Mouse (Mus musculus) kidney, adult 2 months (tissue): Measurements from ENCODE around the gene Lfng. TPM values are rescaled to one million over a fixed set of nuclear protein-coding genes. Genes with fewer than 3 reads are reported as not detected.

Experiments
- DNase-seq: peaks from one replicate; pipeline ENCODE4 v3.0.0; 2021
- H3K27ac ChIP-seq: fragments of 200-500 bp; 2 replicates; pipeline ENCODE4 v1.5.1; 2012; ENCODE audit warnings: low read depth, low read length, control low read depth, inconsistent platforms; ENCODE audit not compliant: insufficient read depth
- H3K27me3 ChIP-seq: fragments of 200-500 bp; replicated peaks from 2 replicates; pipeline ENCODE4 v1.6.1; 2012; ENCODE audit warnings: mild to moderate bottlenecking, moderate library complexity, low read length, inconsistent platforms; ENCODE audit not compliant: control insufficient read depth, insufficient read depth
- H3K36me3 ChIP-seq: fragments of 200-500 bp; 2 replicates; pipeline ENCODE4 v1.6.1; 2012; ENCODE audit warnings: mild to moderate bottlenecking, moderate library complexity, low read length, inconsistent platforms; ENCODE audit not compliant: control insufficient read depth, insufficient read depth
- H3K4me1 ChIP-seq: fragments of 200-500 bp; 2 replicates; pipeline ENCODE4 v1.6.1; 2011; ENCODE audit warnings: low read length; ENCODE audit not compliant: control insufficient read depth, insufficient read depth
- H3K4me3 ChIP-seq: fragments of 200-500 bp; 2 replicates; pipeline ENCODE4 v1.5.1; 2011; ENCODE audit warnings: mild to moderate bottlenecking, low read depth, low read length, control low read depth; ENCODE audit not compliant: insufficient read depth
- CTCF ChIP-seq: fragments of 200-500 bp; conservative IDR thresholded peaks from 2 replicates; pipeline ENCODE4 v1.5.1; 2011; ENCODE audit warnings: low read depth, mild to moderate bottlenecking, control low read depth, low read length, moderate library complexity, mixed read lengths; ENCODE audit not compliant: insufficient read depth, insufficient read length
- POLR2A ChIP-seq: fragments of 200-500 bp; IDR thresholded peaks from one replicate; pipeline ENCODE4 v1.6.1; 2011; ENCODE audit warnings: low read depth, low read length, control low read depth
- WGBS: fragments of 180-500 bp; shearing (Covaris S2); methylation state at CpG from one replicate; pipeline ENCODE4 v1.1.7; 2018; 5-methylcytosine and 5-hydroxymethylcytosine counted together
- polyA plus RNA-seq: library from polyadenylated mRNA; depleted of rRNA; stranded (reverse); fragments of >200 nt; gene quantifications from 2 replicates; pipeline ENCODE4 v1.2.3, GENCODE M21; 2012

Gene Lfng
- polyA plus RNA-seq, 1 experiment, result 43.3 TPM

GRCm38 (mm10) chr5:140624238-140624637 lies 17.1 kb downstream of the Lfng start:
- Histone ChIP-seq H3K4me1 (no peaks in the 10 kb centered on the region), H3K36me3 (peaks cover 3% of the 10 kb centered on the region; the same call in 1 of the 2 replicates), H3K27ac (no peak overlapping the region), H3K4me3 (no peak overlapping the region), H3K27me3 (no peaks in the 10 kb centered on the region)
- no peak for DNase-seq
- TF ChIP-seq POLR2A (no peak), CTCF (no peak)
- WGBS, result 77% methylated on average over 5 of the region's 5 CpGs

DNA sequence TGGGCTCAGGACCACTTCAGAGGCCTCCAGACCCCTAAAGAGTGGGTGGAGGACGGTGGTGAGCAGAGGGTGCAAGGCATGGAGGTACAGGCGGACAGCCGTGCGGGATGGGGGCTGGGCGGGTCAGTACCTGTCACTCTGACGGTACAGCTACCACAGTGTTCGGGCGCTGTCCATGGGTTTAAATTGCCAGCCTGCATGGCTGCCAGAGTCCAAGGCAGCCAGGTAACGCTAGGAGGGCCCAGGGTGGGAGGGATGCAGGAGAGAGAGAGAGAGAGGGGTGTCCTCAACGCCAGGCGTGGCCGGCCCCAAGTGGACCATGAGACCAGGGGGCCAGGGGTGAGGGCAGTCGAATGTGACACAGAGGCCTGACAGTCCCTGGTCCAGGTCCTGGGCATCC lies 17.8 kb downstream of the Lfng start:
- H3K4me1 ChIP-seq, result no peaks in the 10 kb centered on the region
- H3K27me3 ChIP-seq, result no peaks in the 10 kb centered on the region
- WGBS, result 89% methylated on average over 13 of the region's 13 CpGs
- peaks cover 3% of the 10 kb centered on the region; the same call in 1 of the 2 replicates for H3K36me3 ChIP-seq
- no peak overlapping the region for H3K4me3 ChIP-seq
- H3K27ac ChIP-seq, result no peak overlapping the region
- no peak for DNase-seq
- TF ChIP-seq CTCF (no peak), POLR2A (no peak)

GRCm38 (mm10) chr5:140627580-140627979 lies 20.5 kb downstream of the Lfng start:
- no peak for DNase-seq
- no peak overlapping the region for H3K4me3 ChIP-seq
- H3K36me3 ChIP-seq, result peaks cover 3% of the 10 kb centered on the region; the same call in 1 of the 2 replicates
- no peaks in the 10 kb centered on the region for H3K4me1 ChIP-seq
- H3K27ac ChIP-seq, result no peak overlapping the region
- no peaks in the 10 kb centered on the region for H3K27me3 ChIP-seq
- no peak for TF ChIP-seq POLR2A
- 0 out of 2 replicates have a peak, but pooled peaks have one; percentile 7 for TF ChIP-seq CTCF
- WGBS, result 96% methylated on average over 5 of the region's 5 CpGs

GRCm38 (mm10) chr5:140628995-140629394 lies 21.9 kb downstream of the Lfng start:
- Histone ChIP-seq H3K4me1 (no peaks in the 10 kb centered on the region), H3K27me3 (no peaks in the 10 kb centered on the region), H3K36me3 (peaks cover 3% of the 10 kb centered on the region; the same call in 1 of the 2 replicates), H3K27ac (no peak overlapping the region), H3K4me3 (no peak overlapping the region)
- DNase-seq, result no peak
- WGBS, result 95% methylated on average over 9 of the region's 9 CpGs
- TF ChIP-seq POLR2A (no peak), CTCF (peak; percentile 67)

DNA sequence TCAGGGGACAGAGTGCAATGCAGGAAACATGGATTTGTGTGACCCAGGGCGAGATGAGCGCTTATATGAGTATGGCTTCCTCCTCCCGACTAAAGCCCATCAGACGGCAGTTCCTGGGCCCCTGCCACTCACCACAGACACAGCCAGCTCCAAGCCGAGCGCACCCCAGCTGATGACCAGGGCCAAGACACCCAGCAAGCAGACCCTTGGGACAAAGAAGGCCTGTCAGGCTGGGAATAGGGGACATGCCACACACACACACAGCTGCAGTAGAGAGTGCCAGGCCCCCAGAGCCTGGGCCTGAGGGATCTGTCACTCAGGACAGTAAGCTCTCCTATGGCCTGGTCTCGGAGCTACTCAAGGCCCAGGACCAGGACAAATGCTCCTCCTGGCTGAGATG lies 26.3 kb downstream of the Lfng start:
- WGBS, result 77% methylated on average over 7 of the region's 7 CpGs
- Histone ChIP-seq H3K36me3 (no peaks in the 10 kb centered on the region; the same call in 1 of the 2 replicates), H3K4me1 (no peaks in the 10 kb centered on the region), H3K27ac (no peak overlapping the region), H3K27me3 (no peaks in the 10 kb centered on the region), H3K4me3 (no peak overlapping the region)
- TF ChIP-seq CTCF, result no peak
- TF ChIP-seq POLR2A, result no peak
- no peak for DNase-seq

DNA sequence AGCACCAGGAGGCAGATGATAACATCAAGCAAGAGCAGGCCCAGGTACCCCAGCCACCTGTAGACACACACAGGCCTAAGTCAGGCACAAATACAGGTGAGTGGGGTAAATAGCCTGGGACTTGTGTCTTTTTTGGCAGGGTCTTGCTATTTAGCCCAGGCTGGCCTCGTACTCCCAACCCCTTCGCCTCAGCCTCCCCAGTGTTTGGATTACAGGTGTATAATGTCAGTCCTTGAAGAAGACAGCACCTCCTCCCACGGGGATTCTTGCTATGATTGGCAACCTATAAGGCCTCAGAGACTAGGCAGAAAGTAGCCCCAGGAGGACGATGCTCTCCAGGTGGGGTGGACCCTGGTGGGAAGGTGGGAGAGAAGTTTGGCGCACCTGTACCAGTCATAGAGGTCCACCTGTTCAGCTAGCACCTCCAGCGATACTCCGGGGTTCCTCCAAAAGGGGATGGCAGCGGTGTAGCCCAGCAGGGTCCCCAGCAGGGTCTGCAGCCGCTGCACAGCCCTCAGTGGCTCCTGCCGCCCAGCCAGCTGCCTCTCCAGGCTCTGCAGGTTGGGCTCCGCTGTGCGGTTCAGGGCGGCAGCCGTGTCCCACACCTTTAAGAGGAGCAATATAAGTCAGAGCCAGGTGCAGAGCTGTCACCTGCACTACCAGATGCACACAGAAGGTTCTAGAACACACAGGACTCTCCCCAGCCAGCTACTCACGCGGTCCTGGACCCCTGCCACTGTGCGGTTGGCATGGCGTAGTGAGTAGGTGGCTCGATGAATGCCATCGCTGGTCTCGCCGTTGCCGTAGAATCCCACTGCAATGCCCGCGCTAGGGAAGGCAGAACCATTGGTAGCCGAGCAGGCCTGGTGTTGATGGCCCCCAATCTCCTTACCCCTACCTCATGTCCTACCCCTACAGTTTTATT lies 27.9 kb downstream of the Lfng start:
- no peak overlapping the region for H3K27ac ChIP-seq
- H3K36me3 ChIP-seq, result no peaks in the 10 kb centered on the region
- 94% methylated on average over 26 of the region's 26 CpGs for WGBS
- no peaks in the 10 kb centered on the region for H3K27me3 ChIP-seq
- TF ChIP-seq POLR2A (no peak), CTCF (no peak)
- no peak for DNase-seq
- no peak overlapping the region for H3K4me3 ChIP-seq
- H3K4me1 ChIP-seq, result no peaks in the 10 kb centered on the region

- Histone ChIP-seq H3K4me3 (no peak overlapping the region), H3K36me3 (no peaks in the 10 kb centered on the region), H3K27me3 (no peaks in the 10 kb centered on the region), H3K27ac (peak overlapping the region; percentile 9), H3K4me1 (no peaks in the 10 kb centered on the region)
- 78% methylated on average over 7 of the region's 7 CpGs for WGBS
- DNase-seq, result peak; percentile 72
- no peak for TF ChIP-seq POLR2A
- no peak for TF ChIP-seq CTCF
Measured at GRCm38 (mm10) chr5:140636316-140637057, 29.4 kb downstream of the Lfng start.
